Mouse (Mus musculus): ENCODE data around the gene 2010109A12Rik. TPM values are rescaled to one million over a fixed set of nuclear protein-coding genes. Genes with fewer than 3 reads are reported as not detected.

The 2010109A12Rik gene
- 1.6 and 3.3 TPM in 2 replicates for polyA plus RNA-seq (2015; fragmentation: Nextera tagmentation; extraction: Ambion mirVana)

GRCm38 (mm10) chr5:93206109-93207005 lies at the start of gene 2010109A12Rik, which contains the start of gene Ccni:
TSS of gene 2010109A12Rik (plus strand) at chr5:93206518.
TSS of gene Ccni (minus strand) at chr5:93206495.

Other genes starting within 250 kb of the 2010109A12Rik start
- gene Sowahb, start 161.5 kb upstream of the 2010109A12Rik start, polyA plus RNA-seq (2015; fragmentation: Nextera tagmentation; extraction: Ambion mirVana), result 0.21 and 0.33 TPM in 2 replicates
- 58.9 and 60.7 TPM in 2 replicates for gene Sept11, start 113.1 kb upstream of the 2010109A12Rik start, polyA plus RNA-seq (2015; fragmentation: Nextera tagmentation; extraction: Ambion mirVana)
- gene Ccni, start within 50 bp of the 2010109A12Rik start, polyA plus RNA-seq (2015; fragmentation: Nextera tagmentation; extraction: Ambion mirVana), result 75.6 and 91.6 TPM in 2 replicates
- 38.3 and 42.6 TPM in 2 replicates for gene Ccng2, start 60.7 kb downstream of the 2010109A12Rik start, polyA plus RNA-seq (2015; fragmentation: Nextera tagmentation; extraction: Ambion mirVana)

Data from adrenal gland, postnatal 0 days (tissue).